Mouse (Mus musculus) neural tube, embryonic 14.5 days (tissue): ENCODE data around the gene Rhag. TPM values are rescaled to one million over a fixed set of nuclear protein-coding genes. Genes with fewer than 3 reads are reported as not detected.

Experiments
- ATAC-seq: fragments of 200-750 bp; cut with Nextera tagmentation; 2 replicates; pipeline ENCODE4 v1.8.0; 2017; ENCODE audit warnings: low read depth, mild to moderate bottlenecking, moderate TSS enrichment, moderate library complexity
- H3K27ac ChIP-seq: fragments of 300-500 bp; sonication (generic); 2 replicates; pipeline ENCODE4 v1.5.1; 2014; ENCODE audit warnings: low read depth, mild to moderate bottlenecking, control low read depth, low read length, moderate library complexity, mixed read lengths
- H3K27me3 ChIP-seq: fragments of 300-500 bp; sonication (generic); 2 replicates; pipeline ENCODE4 v1.6.1; 2014; ENCODE audit warnings: low read length; ENCODE audit not compliant: control insufficient read depth, insufficient read depth
- H3K36me3 ChIP-seq: fragments of 300-500 bp; sonication (generic); 2 replicates; pipeline ENCODE4 v1.6.1; 2014; ENCODE audit warnings: low read length, mixed read lengths; ENCODE audit not compliant: control insufficient read depth, insufficient read depth
- H3K4me1 ChIP-seq: fragments of 300-500 bp; sonication (generic); 2 replicates; pipeline ENCODE4 v1.6.1; 2014; ENCODE audit warnings: low read length; ENCODE audit not compliant: control insufficient read depth, insufficient read depth
- H3K4me2 ChIP-seq: fragments of 300-500 bp; sonication (generic); 2 replicates; pipeline ENCODE4 v1.6.1; 2014; ENCODE audit warnings: mild to moderate bottlenecking, low read depth, low read length, control low read depth
- H3K4me3 ChIP-seq: fragments of 300-500 bp; sonication (generic); 2 replicates; pipeline ENCODE4 v1.5.1; 2014; ENCODE audit warnings: low read depth, low read length, control low read depth, mixed read lengths
- H3K9ac ChIP-seq: fragments of 300-500 bp; sonication (generic); replicated peaks from 2 replicates; pipeline ENCODE4 v1.6.1; 2014; ENCODE audit warnings: low read depth, mild to moderate bottlenecking, control low read depth, low read length, mixed read lengths
- H3K9me3 ChIP-seq: fragments of 300-500 bp; sonication (generic); 2 replicates; pipeline ENCODE4 v1.6.1; 2016; ENCODE audit warnings: low read length; ENCODE audit not compliant: control insufficient read depth
- WGBS: fragments of 180-500 bp; shearing (Covaris S2); extraction: QIAGEN DNeasy Blood & Tissue Kit; methylation state at CpG from one replicate; pipeline ENCODE4 v1.1.7; 2014; 5-methylcytosine and 5-hydroxymethylcytosine counted together
- polyA plus RNA-seq: library from polyadenylated mRNA; unstranded; fragments of >200 nt; fragmentation: Nextera tagmentation; extraction: Ambion mirVana; gene quantifications from 2 replicates; pipeline ENCODE4 v1.2.1, GENCODE M21; 2014

Rhag gene
- polyA plus RNA-seq = 0.20 and 0.57 TPM in 2 replicates

GRCm38 (mm10) chr17:40810934-40811333 lies at the start of gene Rhag:
Gene Rhag, plus strand, starts transcription at chr17:40811126.
- Histone ChIP-seq H3K4me3 (no peak within 1 kb of the TSS), H3K4me1 (no peaks in the 10 kb centered on the region), H3K27ac (no peak within 1 kb of the TSS), H3K27me3 (no peaks in the 10 kb centered on the region), H3K36me3 (no peaks in the 10 kb centered on the region), H3K4me2 (no peak within 1 kb of the TSS), H3K9ac (no peak within 1 kb of the TSS), H3K9me3 (no peaks in the 10 kb centered on the region)
- ATAC-seq = no peak
- 70% methylated on average over 1 of the region's 1 CpGs for WGBS

- WGBS = 86% methylated on average over 4 of the region's 4 CpGs
- ATAC-seq = no peak
- Histone ChIP-seq H3K36me3 (no peaks in the 10 kb centered on the region), H3K27ac (no peak overlapping the region), H3K4me2 (no peak overlapping the region), H3K9ac (no peak overlapping the region), H3K4me1 (no peaks in the 10 kb centered on the region), H3K9me3 (no peaks in the 10 kb centered on the region), H3K4me3 (no peak overlapping the region), H3K27me3 (no peaks in the 10 kb centered on the region)
Measured at GRCm38 (mm10) chr17:40763662-40764061, 47.3 kb upstream of the Rhag start.

GRCm38 (mm10) chr17:40767120-40767519 lies 43.8 kb upstream of the Rhag start:
- Histone ChIP-seq H3K27ac (no peak overlapping the region), H3K9me3 (no peaks in the 10 kb centered on the region), H3K4me2 (no peak overlapping the region), H3K27me3 (no peaks in the 10 kb centered on the region), H3K9ac (no peak overlapping the region), H3K4me1 (no peaks in the 10 kb centered on the region), H3K36me3 (no peaks in the 10 kb centered on the region), H3K4me3 (no peak overlapping the region)
- no peak for ATAC-seq
- WGBS = 85% methylated on average over 1 of the region's 1 CpGs

GRCm38 (mm10) chr17:40789877-40790276 lies 21.0 kb upstream of the Rhag start:
- no peak overlapping the region for H3K27ac ChIP-seq
- H3K9ac ChIP-seq = no peak overlapping the region
- no peak overlapping the region for H3K4me3 ChIP-seq
- H3K4me2 ChIP-seq = no peak overlapping the region
- no peaks in the 10 kb centered on the region for H3K36me3 ChIP-seq
- H3K27me3 ChIP-seq = no peaks in the 10 kb centered on the region
- H3K4me1 ChIP-seq = no peaks in the 10 kb centered on the region
- no peak for ATAC-seq
- H3K9me3 ChIP-seq = no peaks in the 10 kb centered on the region

GRCm38 (mm10) chr17:40793921-40794854 lies 16.7 kb upstream of the Rhag start:
- Histone ChIP-seq H3K4me1 (no peaks in the 10 kb centered on the region), H3K27me3 (no peaks in the 10 kb centered on the region), H3K4me2 (no peak overlapping the region), H3K36me3 (no peaks in the 10 kb centered on the region), H3K9ac (no peak overlapping the region), H3K27ac (no peak overlapping the region), H3K4me3 (no peak overlapping the region), H3K9me3 (no peaks in the 10 kb centered on the region)
- no peak for ATAC-seq
- WGBS = 59% methylated on average over 20 of the region's 20 CpGs

GRCm38 (mm10) chr17:40802707-40803340 lies 8.1 kb upstream of the Rhag start:
- Histone ChIP-seq H3K9ac (no peak overlapping the region), H3K4me3 (no peak overlapping the region), H3K36me3 (no peaks in the 10 kb centered on the region), H3K27me3 (no peaks in the 10 kb centered on the region), H3K4me1 (no peaks in the 10 kb centered on the region), H3K9me3 (no peaks in the 10 kb centered on the region), H3K27ac (no peak overlapping the region), H3K4me2 (no peak overlapping the region)
- ATAC-seq = no peak
- 92% methylated on average over 3 of the region's 3 CpGs for WGBS

GRCm38 (mm10) chr17:40806550-40806949 lies 4.4 kb upstream of the Rhag start:
- no peak overlapping the region for H3K4me3 ChIP-seq
- H3K4me1 ChIP-seq = no peaks in the 10 kb centered on the region
- H3K27me3 ChIP-seq = no peaks in the 10 kb centered on the region
- WGBS = 80% methylated on average over 3 of the region's 3 CpGs
- H3K4me2 ChIP-seq = no peak overlapping the region
- H3K27ac ChIP-seq = no peak overlapping the region
- no peaks in the 10 kb centered on the region for H3K36me3 ChIP-seq
- H3K9me3 ChIP-seq = no peaks in the 10 kb centered on the region
- no peak for ATAC-seq
- H3K9ac ChIP-seq = no peak overlapping the region

- Histone ChIP-seq H3K4me1 (no peaks in the 10 kb centered on the region), H3K9me3 (no peaks in the 10 kb centered on the region), H3K27ac (no peak within 1 kb of the TSS), H3K4me3 (no peak within 1 kb of the TSS), H3K27me3 (no peaks in the 10 kb centered on the region), H3K9ac (no peak within 1 kb of the TSS), H3K36me3 (no peaks in the 10 kb centered on the region), H3K4me2 (no peak within 1 kb of the TSS)
- no peak for ATAC-seq
- 72% methylated on average over 2 of the region's 2 CpGs for WGBS
Measured at GRCm38 (mm10) chr17:40806953-40807572, 3.9 kb upstream of the Rhag start, which contains the start of gene Crisp2. Gene Crisp2, minus strand, starts transcription at chr17:40807003.

- H3K4me3 ChIP-seq = no peak overlapping the region
- no peaks in the 10 kb centered on the region for H3K9me3 ChIP-seq
- no peaks in the 10 kb centered on the region for H3K36me3 ChIP-seq
- no peaks in the 10 kb centered on the region for H3K27me3 ChIP-seq
- ATAC-seq = no peak
- H3K27ac ChIP-seq = no peak overlapping the region
- no peak overlapping the region for H3K9ac ChIP-seq
- H3K4me1 ChIP-seq = no peaks in the 10 kb centered on the region
- no peak overlapping the region for H3K4me2 ChIP-seq
Measured at GRCm38 (mm10) chr17:40808071-40808470, 2.9 kb upstream of the Rhag start.
